Mouse (Mus musculus) frontal cortex, postnatal 10 days (tissue): ENCODE measurements around the gene Arg2.
A peak's percentile ranks its signal among the peaks of the same experiment; 100 is the strongest.

Experiments used
- DNase-seq, 2 experiments: peaks; one replicate each; pipeline ENCODE4 v3.0.0; 2022; ENCODE audit warnings: low spot score in 2 of 2, mixed read lengths in 1 of 2

The Arg2 gene

GRCm38 (mm10) chr12:79130299-79131177, at the start of gene Arg2:
Arg2 (plus strand) TSS chr12:79130777.
- DNase-seq: peak; percentile 43 to 69

- DNase-seq: peak; percentile 64 to 81
Measured at GRCm38 (mm10) chr12:79089182-79089812, 41.3 kb upstream of the Arg2 start, which contains the start of gene Pigh. Pigh (minus strand) TSS chr12:79089651.

DNA sequence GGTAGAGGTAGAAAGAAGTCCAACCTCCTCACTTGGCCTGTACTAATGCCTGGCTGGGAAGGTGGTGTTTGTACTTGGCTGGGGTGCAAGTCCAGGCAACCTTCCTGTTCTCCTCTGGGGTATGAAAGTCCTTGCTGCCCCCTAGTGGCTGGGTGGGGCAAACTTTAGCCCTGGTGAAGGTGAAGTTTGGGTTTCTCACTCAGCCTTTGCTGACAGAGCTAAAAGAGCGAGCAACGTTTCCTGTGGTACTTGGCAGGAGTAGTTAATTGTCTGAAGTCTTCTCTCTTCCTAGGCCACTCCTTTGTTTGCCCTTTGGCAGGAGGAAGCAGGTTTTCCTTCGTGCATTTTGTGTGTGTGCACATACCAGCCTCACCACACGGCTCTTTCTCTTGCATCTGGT, 38.0 kb upstream of the Arg2 start:
- peak in 1 of 2 experiments; percentile 21 for DNase-seq

GRCm38 (mm10) chr12:79097106-79097752, 33.3 kb upstream of the Arg2 start:
- no peak for DNase-seq

DNA sequence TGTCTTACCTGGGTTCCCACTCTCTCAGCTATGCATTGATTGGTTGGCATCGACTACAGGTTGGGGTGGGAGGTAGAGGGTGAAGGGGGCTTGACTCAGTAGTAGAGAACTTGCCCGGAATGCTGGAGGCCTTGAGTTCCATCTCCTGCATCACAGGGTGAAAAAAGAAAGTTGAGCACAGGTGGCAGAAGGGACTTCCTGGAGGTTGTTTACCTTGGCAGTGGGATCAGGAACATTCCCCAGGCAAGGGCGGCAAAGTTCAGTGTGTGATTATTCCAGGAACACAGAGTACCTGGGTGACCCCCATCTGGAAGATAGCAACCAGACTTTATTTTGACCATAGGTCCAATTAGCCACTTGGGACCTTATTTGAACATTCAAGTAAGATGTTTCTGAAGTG, 26.8 kb upstream of the Arg2 start:
- no peak for DNase-seq

- no peak for DNase-seq
Measured at GRCm38 (mm10) chr12:79104544-79104943, 26.0 kb upstream of the Arg2 start.

DNA sequence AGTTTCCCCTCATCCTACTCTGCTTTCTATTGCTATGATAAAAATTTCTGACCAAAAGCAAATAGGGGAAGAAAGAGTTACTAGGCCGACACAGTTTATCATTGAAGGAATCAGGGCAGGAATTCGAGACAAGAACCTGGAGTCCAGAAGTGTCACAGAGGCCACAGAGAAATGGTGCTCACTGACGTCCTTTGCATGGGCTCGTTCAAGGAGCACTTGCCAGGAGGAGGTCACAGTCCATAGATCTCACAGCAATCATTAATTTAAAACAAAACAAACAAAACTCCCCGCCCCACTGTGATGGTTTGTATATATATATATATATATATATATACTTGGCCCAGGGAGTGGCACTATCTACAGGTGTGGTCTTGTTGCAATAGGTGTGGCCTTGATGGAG, 25.3 kb upstream of the Arg2 start:
- no peak for DNase-seq

- no peak for DNase-seq
Measured at GRCm38 (mm10) chr12:79118991-79119390, 11.6 kb upstream of the Arg2 start.

GRCm38 (mm10) chr12:79122820-79123219, 7.8 kb upstream of the Arg2 start:
- DNase-seq: no peak

GRCm38 (mm10) chr12:79131178-79131675, 650 bp downstream of the Arg2 start:
- no peak for DNase-seq

DNA sequence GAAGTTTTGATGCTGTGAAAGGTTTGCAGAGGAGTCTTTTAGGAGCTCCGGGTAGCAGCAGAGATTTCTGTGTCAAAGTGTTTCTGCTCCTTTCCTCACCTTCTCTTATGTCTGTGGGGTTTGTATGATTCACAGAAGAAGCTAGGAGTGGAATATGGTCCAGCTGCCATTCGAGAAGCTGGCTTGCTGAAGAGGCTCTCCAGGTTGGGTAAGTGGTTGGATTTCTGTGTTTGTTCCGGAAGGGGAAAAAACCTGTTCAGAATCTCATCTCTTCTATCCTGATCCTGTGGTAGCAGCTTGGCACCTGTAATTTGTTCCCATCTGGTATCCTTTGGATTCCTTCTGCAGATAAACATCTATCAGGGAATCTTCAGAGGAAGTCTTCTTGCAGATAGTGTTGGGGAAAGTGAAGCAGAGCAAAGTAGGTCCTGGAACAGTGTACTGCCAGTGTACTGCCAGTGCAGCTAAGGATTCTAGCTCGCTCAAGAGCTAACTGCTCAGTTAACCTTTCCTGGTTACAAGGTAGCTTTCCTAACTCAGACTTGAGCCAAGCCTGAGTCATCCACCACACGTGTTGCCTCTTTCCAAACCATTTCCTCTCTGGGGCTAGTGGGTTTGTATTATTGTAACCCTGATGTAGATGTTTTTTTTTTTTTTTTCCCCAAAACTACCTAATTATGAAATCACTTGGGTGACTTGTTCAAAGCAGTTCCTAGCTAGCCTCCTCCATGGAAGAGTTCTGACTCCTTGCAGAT, 1.3 kb downstream of the Arg2 start:
- no peak for DNase-seq

- no peak for DNase-seq
Measured at GRCm38 (mm10) chr12:79134676-79135075, 4.1 kb downstream of the Arg2 start.

DNA sequence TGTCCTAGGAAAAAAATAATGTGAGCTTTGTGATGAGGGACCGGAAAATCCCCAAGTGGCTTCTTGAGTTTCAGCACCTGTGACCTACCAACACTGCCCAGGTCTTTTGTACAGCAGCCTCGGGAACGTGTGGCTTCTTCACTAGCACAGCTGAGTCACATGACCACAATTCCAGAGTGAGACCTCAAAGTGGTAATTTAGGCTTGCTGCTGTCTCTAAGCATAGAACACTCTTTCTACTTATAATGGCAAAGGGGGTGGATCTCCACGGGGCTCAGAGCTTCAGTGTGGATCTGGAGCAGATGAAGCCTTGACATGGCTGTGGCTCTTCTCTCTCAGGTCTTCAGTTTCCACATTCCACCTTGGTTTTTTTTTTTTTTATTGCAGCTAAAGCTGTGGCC, 4.5 kb downstream of the Arg2 start:
- DNase-seq: peak in 1 of 2 experiments; percentile 17

- DNase-seq: no peak
Measured at GRCm38 (mm10) chr12:79136949-79137348, 6.4 kb downstream of the Arg2 start.

DNA sequence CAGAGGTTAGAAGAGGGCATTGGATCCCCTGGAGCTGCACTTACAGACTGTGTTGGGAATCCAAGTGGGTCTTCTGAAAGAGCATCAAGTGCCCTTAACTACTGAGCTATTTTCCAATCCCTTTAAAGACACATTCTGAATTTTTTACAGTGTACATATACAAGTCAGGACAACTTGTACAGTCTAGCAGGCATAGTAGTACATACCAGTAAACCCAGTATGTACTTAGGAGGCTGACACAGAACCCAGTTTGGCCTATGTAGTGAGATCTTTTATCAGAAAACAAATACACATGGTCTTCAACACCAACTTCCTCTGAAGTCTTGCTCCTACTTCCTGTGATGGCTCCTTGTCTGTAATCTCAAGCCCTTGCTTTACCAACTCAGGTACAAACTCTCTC, 8.4 kb downstream of the Arg2 start:
- no peak for DNase-seq

GRCm38 (mm10) chr12:79139417-79139816, 8.8 kb downstream of the Arg2 start:
- DNase-seq: no peak

DNA sequence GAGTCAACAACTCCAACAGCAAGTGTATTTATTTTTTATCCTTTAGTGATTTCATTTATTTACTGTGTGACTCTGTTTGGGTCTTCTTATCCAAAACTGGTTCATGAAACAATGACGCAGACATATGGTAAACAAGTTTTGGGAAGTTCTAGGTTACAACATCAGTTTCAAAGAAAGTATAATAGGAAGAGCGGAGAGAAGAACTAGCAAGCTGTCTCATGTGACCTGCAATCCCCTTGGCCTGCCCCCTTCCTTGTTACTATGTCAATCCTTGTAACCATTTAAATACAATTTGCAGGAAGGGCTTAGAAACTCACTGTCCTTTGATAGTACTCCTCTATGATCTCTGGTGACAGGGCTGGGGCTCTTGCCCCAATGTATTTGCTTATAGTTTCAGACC, 10.2 kb downstream of the Arg2 start:
- no peak for DNase-seq

DNA sequence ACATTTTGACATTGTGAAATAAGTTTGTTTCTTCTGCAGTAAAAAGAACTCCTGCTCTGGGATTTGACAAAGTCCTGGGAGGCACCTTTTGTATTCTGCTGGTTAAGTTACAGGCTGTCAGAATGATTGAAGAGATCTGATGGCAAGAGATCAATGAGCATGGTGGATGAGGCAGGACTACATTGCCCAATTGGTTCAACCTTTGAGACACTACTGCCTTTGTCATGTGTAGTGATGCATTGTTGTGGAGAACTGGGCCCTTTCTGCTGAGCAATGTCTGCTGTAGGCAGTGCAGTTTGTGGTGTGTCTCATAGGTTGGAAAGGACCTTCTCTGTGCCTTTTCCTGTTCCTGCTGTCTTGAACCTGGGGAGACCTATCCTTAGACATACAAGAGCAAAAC, 10.8 kb downstream of the Arg2 start:
- no peak for DNase-seq

GRCm38 (mm10) chr12:79149653-79150052, 19.1 kb downstream of the Arg2 start:
- DNase-seq: no peak

DNA sequence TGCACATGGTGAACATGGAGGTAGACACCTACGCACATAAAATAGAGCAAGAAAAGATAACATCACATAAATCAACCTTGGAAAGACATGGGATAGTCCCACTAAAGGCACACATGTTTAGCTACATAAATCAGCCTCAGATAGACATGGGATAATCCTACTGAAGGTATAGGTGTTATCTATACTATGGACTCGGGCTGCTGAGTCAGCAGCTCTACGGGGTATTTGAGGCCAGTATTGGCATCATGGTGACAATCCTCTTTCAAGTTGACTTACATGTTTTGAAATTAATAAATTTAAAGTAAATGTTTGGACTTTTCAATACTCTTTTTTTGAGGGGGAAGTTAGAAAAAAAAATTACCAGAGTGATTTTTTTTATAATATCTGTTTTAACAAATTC, 32.3 kb downstream of the Arg2 start:
- DNase-seq: no peak

DNA sequence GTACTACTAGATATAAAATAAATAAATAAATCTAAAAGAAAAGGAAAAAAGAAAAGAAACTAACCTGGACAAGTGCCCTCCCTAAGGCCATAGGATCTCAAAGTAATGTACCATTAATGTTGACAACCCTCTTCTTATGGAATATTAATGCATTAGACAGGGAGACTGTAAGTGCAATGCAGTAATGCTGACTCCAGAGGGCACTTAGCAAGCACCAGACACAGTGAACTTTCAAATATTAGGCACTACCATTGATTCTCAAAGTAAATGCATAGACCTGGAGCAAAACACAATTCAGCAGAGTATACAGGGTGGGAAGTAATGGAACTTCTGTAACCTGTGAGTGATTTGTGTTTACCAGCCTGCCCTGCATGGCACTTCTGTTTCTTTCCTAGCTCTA, 38.6 kb downstream of the Arg2 start:
- DNase-seq: no peak

GRCm38 (mm10) chr12:79170421-79170820, 39.8 kb downstream of the Arg2 start:
- no peak for DNase-seq
